Mouse (Mus musculus): ENCODE results near the gene Fam173b. TPM values are rescaled to one million over a fixed set of nuclear protein-coding genes. Genes with fewer than 3 reads are reported as not detected.
A peak's percentile ranks its signal among the peaks of the same experiment; 100 is the strongest.

Fam173b gene
- total RNA-seq, 2 experiments from 2014 or later = 23.2 to 25.0 TPM

DNA sequence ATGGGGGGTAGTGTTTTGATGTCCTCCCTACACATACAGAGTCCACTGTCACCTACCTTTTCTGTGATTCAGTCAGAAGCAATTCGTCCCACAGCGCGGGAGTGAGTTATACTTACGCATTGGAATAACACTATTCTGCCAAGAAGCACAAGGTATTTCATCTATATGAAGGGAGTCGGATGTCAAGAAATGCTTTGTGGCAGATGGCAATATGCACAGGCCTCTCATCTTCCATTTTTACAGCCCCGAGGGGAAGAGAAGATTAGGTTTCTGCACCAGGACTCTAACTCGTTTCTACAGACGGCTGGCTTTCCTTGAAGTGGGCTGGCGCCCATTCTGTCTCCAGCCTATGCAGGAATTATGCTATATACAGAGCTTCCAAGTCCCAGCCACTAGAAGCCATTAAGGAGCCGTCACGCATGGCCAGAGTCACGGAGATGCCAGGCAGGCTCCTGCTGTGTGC, 29.8 kb downstream of the Fam173b start:
- no peak for DNase-seq (ENCODE audit: low spot score in 2 of 2)

DNA sequence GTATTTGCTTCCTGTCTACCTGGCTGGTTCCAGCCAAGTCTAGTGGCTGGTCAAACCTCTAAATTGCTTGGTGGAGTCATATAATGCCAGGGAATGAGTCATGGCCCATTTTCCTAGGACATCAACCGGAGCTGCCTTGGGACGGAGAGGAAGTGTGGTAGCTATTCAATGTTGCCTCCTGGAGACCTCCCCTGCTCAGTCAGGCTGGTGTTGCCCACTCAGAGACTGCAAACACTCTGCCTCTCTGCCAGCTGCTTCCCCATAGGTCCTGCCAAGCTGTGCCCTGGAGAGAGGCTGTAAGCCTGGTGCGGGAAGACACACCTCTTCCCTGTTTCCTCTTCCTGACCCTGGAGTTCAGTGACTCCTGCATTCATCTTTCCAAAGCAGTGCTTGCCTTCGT, 30.8 kb downstream of the Fam173b start:
- no peak for DNase-seq (ENCODE audit: low spot score in 2 of 2)

DNA sequence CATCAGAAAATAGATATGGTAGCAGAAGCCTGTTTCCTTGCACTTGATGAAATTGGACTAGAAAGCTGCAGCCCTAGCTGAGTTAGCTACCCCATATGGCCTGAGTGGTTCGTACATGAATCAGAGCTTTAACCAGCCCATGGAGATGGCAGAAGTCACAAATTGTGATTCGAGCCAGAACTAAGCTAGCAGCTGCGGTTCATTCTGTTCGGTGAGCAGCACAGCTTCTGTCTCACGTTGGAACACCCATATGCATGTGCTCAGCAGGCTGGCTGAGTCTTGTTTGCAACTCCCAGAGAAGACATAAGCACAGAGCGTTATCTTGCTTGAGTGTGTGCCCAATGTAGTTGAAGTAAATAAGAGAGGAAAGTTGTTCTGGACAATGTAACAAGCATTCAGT, 32.9 kb downstream of the Fam173b start:
- no peak for DNase-seq (ENCODE audit: low spot score in 2 of 2)

GRCm38 (mm10) chr15:31636091-31636595, 34.5 kb downstream of the Fam173b start:
- DNase-seq (ENCODE audit: low spot score in 2 of 2) = peak in 1 of 2 experiments; percentile 26

DNA sequence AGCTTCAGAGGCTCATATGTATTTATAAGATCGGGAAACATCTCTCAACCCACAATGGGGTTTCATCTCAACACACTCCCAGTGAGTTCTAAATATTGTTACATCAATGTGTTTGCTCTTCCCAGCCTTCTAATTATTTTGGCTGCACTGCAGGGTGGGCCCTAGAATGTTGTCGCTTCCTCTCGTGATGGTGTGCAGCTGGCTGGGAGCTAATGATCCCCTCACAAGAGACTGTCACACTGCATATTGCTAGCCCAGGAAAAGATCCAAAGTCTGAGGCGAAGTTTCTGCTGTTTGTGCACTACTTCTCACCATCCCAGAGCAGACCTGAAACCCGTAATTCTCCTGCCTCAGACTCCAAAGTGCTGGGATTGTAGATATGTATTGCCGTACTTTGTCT, 45.6 kb downstream of the Fam173b start:
- DNase-seq (ENCODE audit: low spot score in 2 of 2) = no peak

DNA sequence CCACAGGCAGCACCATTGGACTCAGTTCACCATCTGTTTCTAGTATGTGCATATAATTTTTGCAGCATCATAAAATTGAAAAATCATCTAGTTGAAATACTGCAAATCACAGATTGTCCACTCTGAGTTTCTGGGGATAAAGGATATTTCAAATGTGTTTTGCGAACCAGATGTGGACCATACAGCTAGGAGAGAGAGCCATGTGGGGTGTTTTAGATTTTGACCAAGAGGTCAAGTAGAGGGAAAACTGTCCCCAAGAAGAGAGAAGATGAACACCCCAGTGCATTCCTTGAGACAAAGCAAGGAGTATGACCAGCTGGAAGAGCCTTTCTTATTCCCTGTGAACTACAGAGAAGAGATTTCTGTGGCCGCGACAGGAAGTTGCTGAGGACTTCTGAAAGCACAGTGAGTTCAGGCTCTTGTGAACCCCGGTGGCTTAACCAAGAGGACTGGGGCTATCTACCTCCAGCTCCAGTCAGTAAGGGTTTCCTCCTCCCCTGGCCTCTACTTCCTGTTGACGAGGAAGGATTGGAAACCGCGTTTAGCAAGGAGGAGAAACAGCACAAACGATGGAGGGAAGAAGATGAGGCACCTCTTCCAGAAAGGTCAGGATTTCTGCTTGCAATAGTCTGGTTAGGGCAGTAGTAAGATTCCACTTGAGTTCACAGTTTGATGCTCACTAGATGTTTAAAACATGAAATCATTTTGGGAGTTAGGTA, 46.4 kb downstream of the Fam173b start:
- DNase-seq (ENCODE audit: low spot score in 2 of 2) = no peak

- no peak for DNase-seq (ENCODE audit: low spot score in 2 of 2)
These were observed 48.0 kb downstream of the Fam173b start for GRCm38 (mm10) chr15:31649691-31650090.

DNA sequence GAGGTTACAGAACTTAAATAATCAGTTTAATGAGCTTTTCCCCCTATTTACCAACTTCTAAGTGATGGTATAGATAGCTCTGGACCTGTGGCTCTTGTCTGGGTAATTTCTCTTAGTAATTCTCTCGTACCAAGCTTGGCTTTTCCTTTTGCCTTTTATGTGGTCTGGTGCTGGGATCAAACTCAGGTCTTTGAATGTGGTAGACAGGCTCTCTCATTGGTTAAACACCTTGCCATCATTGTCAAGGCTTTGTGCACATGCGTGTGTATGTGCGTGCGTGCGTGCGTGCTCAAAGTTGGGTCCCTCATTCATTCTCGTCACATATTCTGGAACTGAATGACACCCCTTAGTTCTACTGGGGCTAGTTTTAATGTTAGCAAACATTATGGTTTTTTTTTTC, 49.2 kb downstream of the Fam173b start:
- no peak for DNase-seq (ENCODE audit: low spot score in 2 of 2)

- DNase-seq (ENCODE audit: low spot score in 2 of 2) = no peak
These were observed 58.6 kb downstream of the Fam173b start for GRCm38 (mm10) chr15:31660133-31660795.

GRCm38 (mm10) chr15:31660844-31661243, 59.2 kb downstream of the Fam173b start:
- no peak for DNase-seq (ENCODE audit: low spot score in 2 of 2)

GRCm38 (mm10) chr15:31661802-31662201, 60.1 kb downstream of the Fam173b start:
- no peak for DNase-seq (ENCODE audit: low spot score in 2 of 2)

- DNase-seq (ENCODE audit: low spot score in 2 of 2) = no peak
These were observed 61.4 kb downstream of the Fam173b start for GRCm38 (mm10) chr15:31663074-31663473.

Other genes with a start within 250 kb of the Fam173b start
- gene Ankrd33b, start 234.1 kb upstream of the Fam173b start, total RNA-seq (2021) = 1 to 10 TPM; 1.3 to 4.4 TPM
- 1 to 10 TPM; 3.7 to 4.9 TPM for gene Ropn1l, start 148.1 kb upstream of the Fam173b start, total RNA-seq (2021)
- 100 to 1,000 TPM in 1 of 2 experiments, 10 to 100 TPM in 1; 84.7 to 161 TPM for gene March6, start 70.8 kb upstream of the Fam173b start, total RNA-seq (2021)
- 100 to 1,000 TPM in 1 of 2 experiments, 10 to 100 TPM in 1; 69.7 to 178 TPM for gene Cmbl, start 36.5 kb upstream of the Fam173b start, total RNA-seq (2021)
- gene Cct5, start within 50 bp of the Fam173b start, total RNA-seq (2021) = 100 to 1,000 TPM; 309 to 346 TPM